Mouse (Mus musculus) bone marrow macrophage, adult 2 months (primary cell): ENCODE results near the gene Epas1.

Experiments
- CTCF ChIP-seq: IDR thresholded peaks from 2 replicates; pipeline ENCODE4 v1.5.1; 2012; ENCODE audit warnings: low read depth, mild to moderate bottlenecking, low read length, moderate library complexity
- POLR2A ChIP-seq: IDR thresholded peaks from 2 replicates; pipeline ENCODE4 v1.6.1; 2012; ENCODE audit warnings: mild to moderate bottlenecking, low read depth, low read length, borderline replicate concordance

- TF ChIP-seq CTCF: no peak
- TF ChIP-seq POLR2A: no peak
Measured at GRCm38 (mm10) chr17:86872643-86873042, 119.1 kb downstream of the Epas1 start.
